Mouse (Mus musculus) neural tube, embryonic 14.5 days (tissue): ENCODE results near the gene Scn8a. TPM values are rescaled to one million over a fixed set of nuclear protein-coding genes. Genes with fewer than 3 reads are reported as not detected.
A peak's percentile ranks its signal among the peaks of the same experiment; 100 is the strongest.

Source experiments
- ATAC-seq: fragments of 200-750 bp; cut with Nextera tagmentation; 2 replicates; pipeline ENCODE4 v1.8.0; 2017; ENCODE audit warnings: low read depth, mild to moderate bottlenecking, moderate TSS enrichment, moderate library complexity
- H3K27ac ChIP-seq: fragments of 300-500 bp; sonication (generic); 2 replicates; pipeline ENCODE4 v1.5.1; 2014; ENCODE audit warnings: low read depth, mild to moderate bottlenecking, control low read depth, low read length, moderate library complexity, mixed read lengths
- H3K27me3 ChIP-seq: fragments of 300-500 bp; sonication (generic); 2 replicates; pipeline ENCODE4 v1.6.1; 2014; ENCODE audit warnings: low read length; ENCODE audit not compliant: control insufficient read depth, insufficient read depth
- H3K36me3 ChIP-seq: fragments of 300-500 bp; sonication (generic); 2 replicates; pipeline ENCODE4 v1.6.1; 2014; ENCODE audit warnings: low read length, mixed read lengths; ENCODE audit not compliant: control insufficient read depth, insufficient read depth
- H3K4me1 ChIP-seq: fragments of 300-500 bp; sonication (generic); 2 replicates; pipeline ENCODE4 v1.6.1; 2014; ENCODE audit warnings: low read length; ENCODE audit not compliant: control insufficient read depth, insufficient read depth
- H3K4me2 ChIP-seq: fragments of 300-500 bp; sonication (generic); 2 replicates; pipeline ENCODE4 v1.6.1; 2014; ENCODE audit warnings: mild to moderate bottlenecking, low read depth, low read length, control low read depth
- H3K4me3 ChIP-seq: fragments of 300-500 bp; sonication (generic); 2 replicates; pipeline ENCODE4 v1.5.1; 2014; ENCODE audit warnings: low read depth, low read length, control low read depth, mixed read lengths
- H3K9ac ChIP-seq: fragments of 300-500 bp; sonication (generic); replicated peaks from 2 replicates; pipeline ENCODE4 v1.6.1; 2014; ENCODE audit warnings: low read depth, mild to moderate bottlenecking, control low read depth, low read length, mixed read lengths
- H3K9me3 ChIP-seq: fragments of 300-500 bp; sonication (generic); 2 replicates; pipeline ENCODE4 v1.6.1; 2016; ENCODE audit warnings: low read length; ENCODE audit not compliant: control insufficient read depth
- WGBS: fragments of 180-500 bp; shearing (Covaris S2); extraction: QIAGEN DNeasy Blood & Tissue Kit; methylation state at CpG from one replicate; pipeline ENCODE4 v1.1.7; 2014; 5-methylcytosine and 5-hydroxymethylcytosine counted together
- polyA plus RNA-seq: library from polyadenylated mRNA; unstranded; fragments of >200 nt; fragmentation: Nextera tagmentation; extraction: Ambion mirVana; gene quantifications from 2 replicates; pipeline ENCODE4 v1.2.1, GENCODE M21; 2014

Gene Scn8a
- polyA plus RNA-seq, 1 experiment from 2014 or later, result 35.2 TPM

- H3K9ac ChIP-seq, result no peak overlapping the region
- WGBS, result 22% methylated on average over 9 of the region's 9 CpGs
- ATAC-seq, result no peak
- no peaks in the 10 kb centered on the region for H3K9me3 ChIP-seq
- H3K4me1 ChIP-seq, result peaks cover 5% of the 10 kb centered on the region; the same call in 1 of the 2 replicates
- no peaks in the 10 kb centered on the region for H3K36me3 ChIP-seq
- H3K4me3 ChIP-seq, result no peak overlapping the region
- no peak overlapping the region for H3K27ac ChIP-seq
- H3K27me3 ChIP-seq, result no peaks in the 10 kb centered on the region
- H3K4me2 ChIP-seq, result no peak overlapping the region
Measured at GRCm38 (mm10) chr15:101059570-101060279, 190.1 kb downstream of the Scn8a start.

GRCm38 (mm10) chr15:101060280-101060852, 190.7 kb downstream of the Scn8a start:
- ATAC-seq, result no peak
- H3K9ac ChIP-seq, result no peak overlapping the region
- H3K4me3 ChIP-seq, result no peak overlapping the region
- H3K4me1 ChIP-seq, result peaks cover 9% of the 10 kb centered on the region; the same call in 1 of the 2 replicates
- H3K27ac ChIP-seq, result no peak overlapping the region
- H3K4me2 ChIP-seq, result no peak overlapping the region
- no peaks in the 10 kb centered on the region for H3K36me3 ChIP-seq
- whole genome bisulfite sequencing, result 37% methylated on average over 11 of the region's 11 CpGs
- no peaks in the 10 kb centered on the region for H3K27me3 ChIP-seq
- no peaks in the 10 kb centered on the region for H3K9me3 ChIP-seq

- no peak overlapping the region for H3K4me2 ChIP-seq
- 9% methylated on average over 6 of the region's 6 CpGs for WGBS
- no peaks in the 10 kb centered on the region for H3K9me3 ChIP-seq
- no peak overlapping the region for H3K4me3 ChIP-seq
- H3K9ac ChIP-seq, result no peak overlapping the region
- H3K27ac ChIP-seq, result no peak overlapping the region
- ATAC-seq, result no peak
- peaks cover 26% of the 10 kb centered on the region for H3K4me1 ChIP-seq
- H3K36me3 ChIP-seq, result no peaks in the 10 kb centered on the region
- no peaks in the 10 kb centered on the region for H3K27me3 ChIP-seq
Measured at GRCm38 (mm10) chr15:101065069-101065468, 195.4 kb downstream of the Scn8a start.

GRCm38 (mm10) chr15:101066364-101066847, 196.7 kb downstream of the Scn8a start:
- no peak; the same call in 1 of the 2 replicates for ATAC-seq
- Histone ChIP-seq H3K4me3 (no peak overlapping the region), H3K36me3 (no peaks in the 10 kb centered on the region), H3K9ac (no peak overlapping the region), H3K4me2 (no peak overlapping the region), H3K9me3 (no peaks in the 10 kb centered on the region), H3K27me3 (no peaks in the 10 kb centered on the region), H3K4me1 (peaks cover 27% of the 10 kb centered on the region), H3K27ac (no peak overlapping the region)
- 4% methylated on average over 6 of the region's 6 CpGs for WGBS

- H3K9ac ChIP-seq, result no peak overlapping the region
- peaks cover 27% of the 10 kb centered on the region for H3K4me1 ChIP-seq
- WGBS, result 14% methylated on average over 7 of the region's 9 CpGs
- H3K36me3 ChIP-seq, result no peaks in the 10 kb centered on the region
- H3K27me3 ChIP-seq, result no peaks in the 10 kb centered on the region
- no peak overlapping the region for H3K4me3 ChIP-seq
- H3K9me3 ChIP-seq, result no peaks in the 10 kb centered on the region
- no peak overlapping the region for H3K27ac ChIP-seq
- peak; percentile 49; the same call in 1 of the 2 replicates for ATAC-seq
- no peak overlapping the region for H3K4me2 ChIP-seq
Measured at GRCm38 (mm10) chr15:101066920-101067696, 197.4 kb downstream of the Scn8a start.

- WGBS, result 48% methylated on average over 3 of the region's 3 CpGs
- Histone ChIP-seq H3K27me3 (no peaks in the 10 kb centered on the region), H3K4me1 (peaks cover 27% of the 10 kb centered on the region), H3K9ac (no peak overlapping the region), H3K27ac (no peak overlapping the region), H3K9me3 (no peaks in the 10 kb centered on the region), H3K4me3 (no peak overlapping the region), H3K36me3 (no peaks in the 10 kb centered on the region), H3K4me2 (no peak overlapping the region)
- no peak for ATAC-seq
Measured at GRCm38 (mm10) chr15:101068029-101068428, 198.4 kb downstream of the Scn8a start.

GRCm38 (mm10) chr15:101068671-101069070, 199.0 kb downstream of the Scn8a start:
- WGBS, result 61% methylated on average over 4 of the region's 4 CpGs
- H3K4me2 ChIP-seq, result no peak overlapping the region
- no peak for ATAC-seq
- H3K36me3 ChIP-seq, result no peaks in the 10 kb centered on the region
- no peaks in the 10 kb centered on the region for H3K27me3 ChIP-seq
- peaks cover 28% of the 10 kb centered on the region for H3K4me1 ChIP-seq
- no peaks in the 10 kb centered on the region for H3K9me3 ChIP-seq
- H3K27ac ChIP-seq, result no peak overlapping the region
- no peak overlapping the region for H3K9ac ChIP-seq
- no peak overlapping the region for H3K4me3 ChIP-seq

- Histone ChIP-seq H3K27me3 (no peaks in the 10 kb centered on the region), H3K4me2 (no peak overlapping the region), H3K4me3 (no peak overlapping the region), H3K27ac (no peak overlapping the region), H3K4me1 (peaks cover 32% of the 10 kb centered on the region), H3K36me3 (no peaks in the 10 kb centered on the region), H3K9ac (no peak overlapping the region), H3K9me3 (no peaks in the 10 kb centered on the region)
- ATAC-seq, result no peak
- 42% methylated on average over 9 of the region's 9 CpGs for WGBS
Measured at GRCm38 (mm10) chr15:101069641-101070190, 200.1 kb downstream of the Scn8a start.
